Mouse (Mus musculus) liver, embryonic 14.5 days (tissue): Measurements from ENCODE around the gene Ranbp9. TPM values are rescaled to one million over a fixed set of nuclear protein-coding genes. Genes with fewer than 3 reads are reported as not detected.

Experiments
- ATAC-seq: fragments of 200-750 bp; cut with Nextera tagmentation; 2 replicates; pipeline ENCODE4 v1.8.0; 2017; ENCODE audit warnings: moderate number of reproducible peaks, mild to moderate bottlenecking, moderate library complexity; ENCODE audit not compliant: insufficient read depth
- DNase-seq, 3 experiments: peaks; one replicate each; pipeline ENCODE4 v3.0.0-alpha.2; 2012 to 2013; ENCODE audit warnings: low read depth in 3 of 3, low spot score in 3 of 3
- H3K27ac ChIP-seq: fragments of 300-500 bp; sonication (generic); 2 replicates; pipeline ENCODE4 v1.5.1; 2014; ENCODE audit warnings: moderate library complexity, mild to moderate bottlenecking, control low read depth, inconsistent platforms
- H3K27me3 ChIP-seq: fragments of 300-500 bp; sonication (generic); 2 replicates; pipeline ENCODE4 v1.6.1; 2014; ENCODE audit warnings: mild to moderate bottlenecking, low read length, moderate library complexity; ENCODE audit not compliant: control insufficient read depth, insufficient read depth
- H3K36me3 ChIP-seq: fragments of 300-500 bp; sonication (generic); replicated peaks from 2 replicates; pipeline ENCODE4 v1.6.1; 2014; ENCODE audit warnings: low read depth; ENCODE audit not compliant: control insufficient read depth, insufficient read depth
- H3K4me1 ChIP-seq, 2 experiments: fragments of 200-500 bp in 1 of 2; fragments of 300-500 bp in 1 of 2; sonication (generic) in 1 of 2; replicated peaks; 2 replicates each; pipeline ENCODE4 v1.6.1; 2012 to 2014; ENCODE audit warnings: antibody characterized with exemption in 1 of 2, inconsistent platforms in 1 of 2, low read length in 1 of 2; ENCODE audit not compliant: control insufficient read depth in 2 of 2, insufficient read depth in 2 of 2
- H3K4me2 ChIP-seq: fragments of 300-500 bp; sonication (generic); 2 replicates; pipeline ENCODE4 v1.6.1; 2014; ENCODE audit warnings: low read depth, mild to moderate bottlenecking, control low read depth, moderate library complexity
- H3K4me3 ChIP-seq, 2 experiments: fragments of 200-500 bp in 1 of 2; fragments of 300-500 bp in 1 of 2; sonication (generic) in 1 of 2; 2 replicates each; pipeline ENCODE4 v1.5.1; 2012 to 2014; ENCODE audit warnings: low read depth in 2 of 2, low read length in 2 of 2, mild to moderate bottlenecking in 2 of 2, control low read depth in 1 of 2, inconsistent platforms in 1 of 2, moderate library complexity in 1 of 2; ENCODE audit not compliant: insufficient read depth in 1 of 2
- H3K9ac ChIP-seq: fragments of 300-500 bp; sonication (generic); replicated peaks from 2 replicates; pipeline ENCODE4 v1.6.1; 2014; ENCODE audit warnings: mild to moderate bottlenecking, control low read depth, moderate library complexity
- H3K9me3 ChIP-seq: fragments of 300-500 bp; sonication (generic); 2 replicates; pipeline ENCODE4 v1.6.1; 2016; ENCODE audit warnings: low read length, mixed read lengths; ENCODE audit not compliant: control insufficient read depth
- CTCF ChIP-seq: IDR thresholded peaks from 2 replicates; pipeline ENCODE4 v1.5.1; 2016; ENCODE audit warnings: antibody characterized with exemption, low read depth, control low read depth
- EP300 ChIP-seq: IDR thresholded peaks from 2 replicates; pipeline ENCODE4 v1.6.1; 2016; ENCODE audit warnings: antibody characterized with exemption, low read depth
- WGBS: fragments of 180-500 bp; shearing (Covaris S2); extraction: QIAGEN DNeasy Blood & Tissue Kit; methylation state at CpG from one replicate; pipeline ENCODE4 v1.1.7; 2014; ENCODE audit not compliant: insufficient replicate concordance; 5-methylcytosine and 5-hydroxymethylcytosine counted together
- polyA plus RNA-seq, 2 experiments: library from polyadenylated mRNA; depleted of rRNA in 1 of 2; stranded (reverse) in 1 of 2; unstranded in 1 of 2; fragments of >200 nt; fragmentation: Nextera tagmentation in 1 of 2; extraction: Ambion mirVana in 1 of 2; gene quantifications; 2 replicates each; pipeline versions ENCODE4 v1.2.1 to v1.2.3; 2012 to 2014

Gene Ranbp9
- polyA plus RNA-seq (2012; rRNA removed) (5.5 and 7.2 TPM in 2 replicates), polyA plus RNA-seq (2014; fragmentation: Nextera tagmentation; extraction: Ambion mirVana) (3.6 and 3.7 TPM in 2 replicates)

GRCm38 (mm10) chr13:43480957-43481858 is at the start of gene Ranbp9:
Ranbp9 (minus strand) TSS chr13:43481282.
- ATAC-seq, result peak; percentile 91
- Histone ChIP-seq H3K9ac (peak within 1 kb of the TSS; percentile 97), H3K36me3 (no peaks in the 10 kb centered on the region), H3K4me1 (peaks cover 8 to 28% of the 10 kb centered on the region in 2 experiments), H3K4me2 (peak within 1 kb of the TSS; percentile 93), H3K4me3 (peak within 1 kb of the TSS; percentile 73 to 93), H3K9me3 (no peaks in the 10 kb centered on the region), H3K27me3 (no peaks in the 10 kb centered on the region), H3K27ac (peak within 1 kb of the TSS; percentile 85)
- TF ChIP-seq EP300 (no peak), CTCF (no peak)
- peak; percentile 47 to 67 (median 58) for DNase-seq
- under 1% methylated on average over 116 of the region's 132 CpGs for WGBS

DNA sequence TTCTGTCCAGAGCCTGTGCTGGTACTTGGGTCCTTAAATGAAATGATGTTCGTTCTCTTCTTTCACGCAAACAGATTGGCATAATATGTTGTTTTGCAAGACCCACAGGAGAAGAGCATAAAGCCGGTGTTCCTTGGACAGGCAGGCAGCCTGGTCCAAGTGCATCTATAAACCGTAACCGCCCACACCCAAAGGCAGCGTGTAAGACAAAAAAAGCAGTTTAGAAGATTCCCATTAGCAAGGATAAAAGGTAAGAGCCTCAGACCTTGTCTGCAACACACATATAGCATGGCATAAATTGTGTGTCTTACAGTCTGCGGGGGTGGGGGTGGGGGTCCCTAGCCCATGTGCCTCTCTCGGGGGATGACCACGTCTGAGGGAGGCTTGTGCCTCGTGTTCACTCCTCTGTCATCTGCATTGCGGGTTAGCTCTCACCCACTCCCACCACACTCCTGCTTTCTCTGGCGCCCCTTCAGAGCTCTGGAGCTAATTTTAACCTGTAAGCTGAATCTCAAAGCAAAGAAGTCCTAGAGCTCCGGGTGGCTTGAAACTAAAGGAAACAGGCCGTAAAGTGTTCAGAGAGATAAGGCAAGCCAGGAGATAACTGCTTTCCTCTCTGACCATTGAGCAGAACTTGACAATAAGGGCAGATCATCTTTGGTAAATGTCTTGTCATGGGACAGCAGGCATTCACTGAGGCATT is 49.2 kb upstream of the Ranbp9 start:
- H3K4me1 ChIP-seq, result peaks cover 8 to 27% of the 10 kb centered on the region in 2 experiments; a peak in 3 of 4 replicates
- H3K9me3 ChIP-seq, result no peaks in the 10 kb centered on the region
- peak overlapping the region; percentile 39; the same call in 1 of the 2 replicates for H3K4me2 ChIP-seq
- no peaks in the 10 kb centered on the region for H3K27me3 ChIP-seq
- TF ChIP-seq EP300, result no peak; the same call in 1 of the 2 replicates
- WGBS, result 20% methylated on average over 14 of the region's 14 CpGs
- ATAC-seq, result peak; percentile 48; the same call in 1 of the 2 replicates
- H3K4me3 ChIP-seq, result no peak overlapping the region
- H3K27ac ChIP-seq, result no peak overlapping the region
- DNase-seq, result peak in 1 of 3 experiments; percentile 22
- H3K36me3 ChIP-seq, result no peaks in the 10 kb centered on the region
- no peak overlapping the region for H3K9ac ChIP-seq

DNA sequence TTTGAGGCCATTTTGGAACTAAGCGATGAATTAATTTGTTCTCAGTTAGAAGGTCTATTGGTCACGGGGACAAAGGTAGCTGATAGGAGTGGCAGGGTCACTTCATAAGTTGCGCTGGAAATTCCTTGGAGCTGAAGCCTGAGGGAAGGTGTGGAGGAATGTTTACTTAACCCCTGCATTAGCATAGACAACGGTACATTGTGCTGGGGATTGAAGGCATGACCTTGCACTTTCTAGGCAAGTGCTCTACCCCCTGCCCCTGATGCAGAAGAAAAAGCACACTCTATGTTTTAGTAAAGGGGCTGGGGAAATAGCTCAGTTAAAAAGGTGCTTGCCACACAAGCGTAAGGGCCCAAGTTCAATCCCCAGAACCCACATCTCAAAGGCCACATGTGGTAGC is 45.2 kb upstream of the Ranbp9 start:
- no peaks in the 10 kb centered on the region for H3K36me3 ChIP-seq
- 67% methylated on average over 5 of the region's 5 CpGs for WGBS
- H3K9ac ChIP-seq, result no peak overlapping the region
- no peak for ATAC-seq
- peaks cover 8 to 31% of the 10 kb centered on the region in 2 experiments; a peak in 3 of 4 replicates for H3K4me1 ChIP-seq
- no peak for TF ChIP-seq CTCF
- no peak for TF ChIP-seq EP300
- no peaks in the 10 kb centered on the region for H3K27me3 ChIP-seq
- no peak for DNase-seq
- no peak overlapping the region for H3K27ac ChIP-seq
- no peaks in the 10 kb centered on the region; the same call in 1 of the 2 replicates for H3K9me3 ChIP-seq
- no peak overlapping the region for H3K4me3 ChIP-seq
- no peak overlapping the region for H3K4me2 ChIP-seq

DNA sequence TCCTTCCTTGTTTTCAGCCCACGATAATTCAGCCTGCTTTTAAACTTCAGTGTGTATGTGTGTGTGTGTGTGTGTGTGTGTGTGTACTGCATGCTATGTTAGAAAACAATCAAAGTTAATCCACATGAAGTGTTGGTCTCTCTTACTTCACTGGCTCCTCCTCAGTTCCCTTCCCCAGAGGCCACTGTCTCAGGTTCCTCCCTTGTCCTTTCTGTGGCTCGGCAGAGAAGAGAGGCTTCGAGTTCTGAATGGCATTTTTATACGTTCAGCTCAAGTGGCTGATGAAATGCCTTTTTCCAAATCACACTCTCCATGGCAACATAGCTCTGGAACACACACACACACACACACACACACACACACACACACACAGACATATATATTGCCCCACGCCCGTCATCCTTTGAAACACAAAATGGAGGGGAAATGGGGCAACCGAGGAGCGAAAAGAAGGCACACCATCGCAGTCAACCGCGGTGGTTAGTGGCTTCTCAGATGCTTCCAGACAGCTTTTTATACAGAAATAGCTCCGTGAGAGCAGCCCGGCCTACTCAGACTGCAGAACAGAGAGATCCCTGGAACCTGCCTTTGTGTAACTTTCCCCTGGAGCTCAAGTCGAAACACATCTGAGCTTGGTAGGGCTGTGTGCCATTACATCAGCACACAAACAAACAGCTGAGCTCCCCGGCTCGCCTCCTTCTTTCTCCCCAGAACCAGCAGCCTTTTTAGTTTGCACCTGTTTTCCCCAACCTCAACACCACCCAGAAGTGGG is 44.5 kb upstream of the Ranbp9 start:
- WGBS, result 57% methylated on average over 16 of the region's 16 CpGs
- Histone ChIP-seq H3K4me3 (no peak overlapping the region), H3K27ac (no peak overlapping the region), H3K9me3 (no peaks in the 10 kb centered on the region; the same call in 1 of the 2 replicates), H3K36me3 (no peaks in the 10 kb centered on the region), H3K4me2 (no peak overlapping the region), H3K9ac (no peak overlapping the region), H3K4me1 (peaks cover 3 to 23% of the 10 kb centered on the region in 2 experiments; a peak in 3 of 4 replicates), H3K27me3 (no peaks in the 10 kb centered on the region)
- ATAC-seq (no peak), DNase-seq (no peak)
- no peak for TF ChIP-seq CTCF
- TF ChIP-seq EP300, result no peak
